Mouse (Mus musculus) Patski (cell line): Measurements from ENCODE around the gene Rtn4. TPM values are rescaled to one million over a fixed set of nuclear protein-coding genes. Genes with fewer than 3 reads are reported as not detected.
"Not testable (repeated sequence)": the region's sequence is repeated elsewhere in the genome, so short reads cannot be mapped to it uniquely, and the experiment has no call there.

Source experiments
- ATAC-seq: fragments of 100-300 bp; one replicate; pipeline ENCODE4 v1.8.0; 2021
- CTCF ChIA-PET: fragments of 350-600 bp; sonication (Branson Sonifier 250); formaldehyde crosslinking; loops from one replicate; lab custom pipeline; 2022; ENCODE audit warnings: inconsistent platforms; lab: Charles Lee
- POLR2A ChIA-PET: fragments of 350-600 bp; sonication (Branson Sonifier 250); formaldehyde crosslinking; loops from one replicate; lab custom pipeline; 2022; ENCODE audit warnings: antibody characterized with exemption, inconsistent platforms; lab: Charles Lee
- DNase-seq: peaks from one replicate; pipeline ENCODE4 v3.0.0-alpha.2; 2011; ENCODE audit warnings: low read depth, low spot score
- H3K27me3 ChIP-seq: fragments of 371-371 bp; one replicate; pipeline ENCODE4 v1.5.1; 2021
- CTCF ChIP-seq: fragments of 100-300 bp; IDR thresholded peaks from one replicate; pipeline ENCODE4 v1.5.1; 2021
- in situ Hi-C: fragments of 300-500 bp; cut with MboI; formaldehyde crosslinking; loops from 3 replicates; pipeline ENCODE4 v1.11.1; 2018; ENCODE audit warnings: low pct_unique_long_range_greater_than_20kb, mixed read lengths
- polyA plus RNA-seq: library from polyadenylated mRNA; unstranded; gene quantifications from one replicate; pipeline ENCODE4 v1.2.3, GENCODE M21; 2021

The Rtn4 gene
- polyA plus RNA-seq, result 580 TPM

DNA sequence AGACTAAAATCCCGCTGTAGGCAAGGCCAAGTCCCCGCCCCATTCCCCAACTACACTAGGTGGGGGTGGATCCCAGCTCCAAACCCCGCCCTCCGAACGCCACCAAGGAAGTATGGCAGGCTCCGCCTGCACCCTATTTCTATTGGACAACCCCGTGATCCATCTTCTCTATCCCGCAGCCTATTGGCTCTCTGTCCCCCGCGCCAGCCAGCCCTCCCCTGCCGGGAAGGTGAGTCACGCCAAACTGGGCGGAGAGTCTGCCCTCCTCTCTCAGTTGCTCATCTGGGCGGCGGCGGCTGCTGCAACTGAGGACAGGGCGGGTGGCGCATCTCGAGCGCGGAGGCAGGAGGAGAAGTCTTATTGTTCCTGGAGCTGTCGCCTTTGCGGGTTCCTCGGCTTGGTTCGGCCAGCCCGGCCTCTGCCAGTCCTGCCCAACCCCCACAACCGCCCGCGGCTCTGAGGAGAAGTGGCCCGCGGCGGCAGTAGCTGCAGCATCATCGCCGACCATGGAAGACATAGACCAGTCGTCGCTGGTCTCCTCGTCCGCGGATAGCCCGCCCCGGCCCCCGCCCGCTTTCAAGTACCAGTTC, at the start of gene Rtn4:
Gene Rtn4, plus strand, starts transcription at position 265 of the 590 bp plus-strand sequence.
- no peaks in the 10 kb centered on the region for H3K27me3 ChIP-seq
- DNase-seq (peak; percentile 88), ATAC-seq (peak; percentile 92)
- TF ChIP-seq CTCF, result no peak
- ChIA-PET POLR2A (interaction anchor here (1.1 to 1.6 kb wide), 3 partner anchors 29 to 145 kb away, joined by 4 read pairs; partner anchors contain the start of genes Clhc1 and Rps27a), CTCF (interaction anchor here (1.3 kb wide), 1 partner anchor 34 kb away, joined by 3 read pairs; no protein-coding TSS in a partner anchor)
- in situ Hi-C loops, result loop anchor here (5.0 to 10.0 kb wide), 2 partner anchors 118 to 145 kb away; partner anchors contain the start of genes Clhc1 and Rps27a

DNA sequence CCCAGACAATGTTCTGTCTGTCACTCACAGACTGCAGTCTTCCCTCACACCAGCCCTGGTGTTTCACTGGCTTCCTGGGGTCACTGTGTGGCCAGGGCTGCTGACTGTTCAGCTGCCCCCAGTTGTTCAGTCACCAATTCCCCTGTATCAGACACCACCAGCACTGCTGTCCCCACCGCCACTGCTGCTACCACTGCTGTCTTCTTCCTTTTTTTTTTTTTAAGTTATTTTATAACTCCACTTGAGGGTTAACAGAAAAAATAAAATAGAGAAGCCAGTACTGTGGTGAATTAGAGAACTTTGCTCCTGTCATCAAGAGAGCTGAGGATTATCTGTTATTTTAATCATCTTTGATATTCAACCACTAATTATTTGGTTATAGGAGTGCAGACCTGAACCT, 48.3 kb upstream of the Rtn4 start:
- TF ChIP-seq CTCF, result no peak
- DNase-seq (no peak), ATAC-seq (no peak)
- ChIA-PET CTCF (interaction anchor here (1.2 kb wide), 1 partner anchor 8 kb away, joined by 3 read pairs; no protein-coding TSS in a partner anchor), POLR2A (interaction anchor here (0.6 kb wide), 1 partner anchor 53 kb away, joined by 4 read pairs; no protein-coding TSS in a partner anchor)
- no peaks in the 10 kb centered on the region for H3K27me3 ChIP-seq
- in situ Hi-C loops, result no loop called here

DNA sequence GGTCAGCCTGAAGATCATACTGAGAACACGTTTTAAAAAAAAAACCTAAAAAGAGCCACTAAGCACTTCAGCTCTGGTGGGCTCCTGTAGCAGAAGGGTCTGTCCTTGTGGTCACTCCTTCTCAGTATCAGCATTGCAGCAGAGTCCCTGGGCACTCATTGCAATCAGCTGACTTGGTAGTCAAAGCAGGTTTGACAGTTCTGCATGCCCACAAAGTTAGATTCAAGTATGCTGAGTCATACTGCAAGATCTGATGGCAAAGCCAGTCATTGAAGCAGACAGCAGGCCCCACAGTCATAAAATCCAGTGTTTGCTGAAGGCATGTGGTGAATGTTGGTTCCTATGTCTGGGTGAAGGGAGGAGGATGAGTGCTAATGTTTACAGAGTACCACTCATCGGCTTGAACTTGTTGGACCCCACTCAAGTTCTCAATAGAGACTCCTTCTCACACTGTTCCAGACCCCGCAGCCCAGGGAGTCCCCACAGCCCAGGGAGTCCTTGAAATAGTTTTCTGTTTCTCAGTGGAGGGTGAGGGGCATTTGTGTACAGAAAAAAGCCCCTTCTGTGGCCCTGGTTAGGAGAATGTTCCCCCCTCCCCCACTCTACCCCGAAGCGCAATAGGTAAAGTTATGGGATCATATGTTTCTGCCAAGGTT, 47.2 kb upstream of the Rtn4 start:
- DNase-seq (peak; percentile 35), ATAC-seq (peak; percentile 91)
- ChIA-PET CTCF (no interaction called here), POLR2A (no interaction called here)
- TF ChIP-seq CTCF, result no peak
- in situ Hi-C loops, result no loop called here
- H3K27me3 ChIP-seq, result no peaks in the 10 kb centered on the region

DNA sequence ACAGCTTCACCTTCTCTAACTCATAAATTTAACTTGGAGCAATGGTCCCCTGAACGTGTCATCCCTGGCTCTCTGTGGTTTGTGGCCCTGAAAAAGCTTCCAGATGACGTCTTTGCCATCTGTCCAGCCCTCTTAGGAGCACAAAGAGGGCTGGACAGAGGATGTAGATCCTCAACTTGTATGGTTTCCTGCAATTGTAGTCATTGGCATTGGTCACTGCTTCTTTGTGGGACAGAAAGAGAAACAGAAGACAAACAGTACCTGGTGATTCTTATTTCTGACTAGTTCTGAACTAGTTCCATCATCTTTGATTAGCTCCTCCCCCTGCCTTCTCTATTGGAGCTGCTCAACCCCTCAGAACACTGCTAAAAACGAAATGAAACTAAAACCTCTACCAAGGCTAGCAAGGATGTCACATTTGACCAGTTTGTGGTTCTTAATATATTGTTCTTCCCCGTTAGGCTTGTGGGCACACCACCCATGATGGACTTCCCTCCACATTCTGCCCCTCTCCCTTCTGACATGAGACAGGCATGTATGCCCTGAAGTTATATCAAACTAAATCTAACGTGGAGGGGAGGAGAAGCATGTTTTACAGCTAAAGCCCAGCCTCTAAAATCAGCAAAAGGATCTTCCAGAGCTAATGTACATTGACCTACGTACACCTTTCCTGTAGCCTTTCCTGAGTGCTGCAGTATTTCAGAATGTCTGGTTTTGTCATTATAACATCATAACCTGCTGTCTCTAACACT, 45.0 kb upstream of the Rtn4 start:
- in situ Hi-C loops, result no loop called here
- TF ChIP-seq CTCF, result no peak
- DNase-seq (no peak), ATAC-seq (no peak)
- H3K27me3 ChIP-seq, result no peaks in the 10 kb centered on the region
- ChIA-PET CTCF (interaction anchor here (1.0 to 1.5 kb wide), 3 partner anchors 17 to 41 kb away, joined by 3 to 4 read pairs (median 3); no protein-coding TSS in a partner anchor), POLR2A (interaction anchor here (0.6 to 1.1 kb wide), 3 partner anchors 9 to 15 kb away, joined by 3 to 4 read pairs (median 3); no protein-coding TSS in a partner anchor)

DNA sequence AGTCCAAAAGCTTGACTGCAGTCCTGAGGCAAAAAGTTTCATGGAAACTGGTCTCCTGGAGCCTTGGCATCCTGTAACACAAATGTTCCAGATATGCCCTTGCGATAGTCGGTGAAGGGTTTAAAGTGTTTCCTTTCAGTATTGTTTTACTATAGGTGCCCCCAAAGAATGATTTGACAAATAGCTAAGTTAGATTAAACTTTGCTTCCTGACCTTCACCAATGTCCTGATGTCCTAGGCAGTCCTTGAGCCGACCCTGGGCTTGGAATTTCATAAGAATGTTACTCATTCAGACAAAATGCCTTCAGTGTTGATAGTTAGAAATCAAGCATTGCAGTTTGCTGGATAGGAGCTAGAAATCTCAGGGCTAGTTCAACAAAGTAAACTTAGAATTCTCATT, 37.4 kb upstream of the Rtn4 start:
- POLR2A ChIA-PET, result interaction anchor here (0.6 to 1.0 kb wide), 2 partner anchors 105 to 112 kb away, joined by 3 to 4 read pairs; no protein-coding TSS in a partner anchor
- DNase-seq, ATAC-seq, in situ Hi-C loops, H3K27me3 ChIP-seq, CTCF ChIA-PET: not testable (repeated sequence)

DNA sequence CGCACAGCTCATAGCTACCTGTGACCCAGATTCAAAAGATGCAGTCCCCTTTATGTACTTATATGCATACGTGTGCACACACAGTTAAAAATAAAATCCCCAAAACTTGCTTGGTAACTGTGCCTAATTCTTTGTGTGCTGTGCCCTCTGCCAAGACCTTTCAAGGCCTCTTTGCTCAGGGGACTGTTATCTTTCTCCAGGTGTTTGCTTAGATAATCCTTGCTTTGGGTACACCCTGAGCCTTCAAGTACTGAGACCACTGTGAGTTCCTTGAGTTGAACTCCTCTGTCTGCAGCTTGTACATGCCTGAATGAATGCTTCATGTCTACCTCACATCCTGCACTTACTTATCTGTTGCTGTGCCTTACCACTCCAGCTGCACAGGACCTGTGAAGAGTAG, 32.0 kb upstream of the Rtn4 start:
- no peaks in the 10 kb centered on the region for H3K27me3 ChIP-seq
- no peak for ATAC-seq
- ChIA-PET CTCF (interaction anchor here (0.9 to 1.4 kb wide), 2 partner anchors 18 to 24 kb away, joined by 3 read pairs; no protein-coding TSS in a partner anchor), POLR2A (interaction anchor here (0.7 kb wide), 1 partner anchor 10 kb away, joined by 4 read pairs; no protein-coding TSS in a partner anchor)
- in situ Hi-C loops, result no loop called here
- no peak for DNase-seq
- no peak for TF ChIP-seq CTCF

DNA sequence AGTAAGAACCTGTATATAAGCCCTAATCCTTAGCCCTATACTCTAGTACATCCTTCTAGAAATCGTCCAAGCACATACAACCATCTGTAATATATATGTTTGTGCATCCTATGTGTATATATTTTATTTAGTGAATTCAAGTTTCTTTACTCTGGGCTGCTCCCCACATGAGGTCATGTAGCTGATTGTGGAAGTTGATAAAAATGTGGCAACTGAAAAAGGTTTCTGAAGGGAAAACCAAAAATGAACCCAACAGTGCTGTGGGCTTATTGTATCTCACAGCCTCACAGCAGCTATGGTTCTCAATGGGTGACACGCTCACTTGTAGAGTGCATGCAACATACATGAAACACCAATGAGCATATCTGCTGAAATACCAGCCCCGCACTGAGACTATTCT, 25.1 kb upstream of the Rtn4 start:
- H3K27me3 ChIP-seq, result no peaks in the 10 kb centered on the region
- TF ChIP-seq CTCF, result no peak
- ChIA-PET POLR2A (no interaction called here), CTCF (interaction anchor here (1.3 kb wide), 1 partner anchor 17 kb away, joined by 3 read pairs; no protein-coding TSS in a partner anchor)
- in situ Hi-C loops, result no loop called here
- ATAC-seq (no peak), DNase-seq (no peak)

DNA sequence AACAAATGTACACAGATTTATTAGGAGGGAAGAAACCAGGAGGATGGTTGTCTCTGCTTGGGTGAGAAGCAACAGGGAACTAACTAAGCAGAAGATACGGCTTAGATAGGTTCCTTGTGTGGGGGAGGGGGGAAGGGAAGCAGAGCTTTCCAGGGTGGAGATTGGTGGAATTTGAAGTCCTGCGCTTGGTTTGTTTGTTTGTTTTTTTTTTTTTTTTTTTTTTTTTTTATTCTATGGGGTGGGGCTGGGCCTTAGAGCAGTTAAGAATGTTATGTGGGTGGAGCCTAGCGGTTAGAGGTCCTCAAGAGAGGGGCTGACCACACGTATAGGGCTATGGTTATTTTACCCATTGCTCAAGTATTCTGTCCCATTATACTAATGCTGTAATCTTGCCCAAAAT, 23.0 kb upstream of the Rtn4 start:
- no peak for ATAC-seq
- ChIA-PET CTCF (no interaction called here), POLR2A (no interaction called here)
- no peaks in the 10 kb centered on the region for H3K27me3 ChIP-seq
- no peak for DNase-seq
- TF ChIP-seq CTCF, result no peak
- in situ Hi-C loops, result no loop called here

DNA sequence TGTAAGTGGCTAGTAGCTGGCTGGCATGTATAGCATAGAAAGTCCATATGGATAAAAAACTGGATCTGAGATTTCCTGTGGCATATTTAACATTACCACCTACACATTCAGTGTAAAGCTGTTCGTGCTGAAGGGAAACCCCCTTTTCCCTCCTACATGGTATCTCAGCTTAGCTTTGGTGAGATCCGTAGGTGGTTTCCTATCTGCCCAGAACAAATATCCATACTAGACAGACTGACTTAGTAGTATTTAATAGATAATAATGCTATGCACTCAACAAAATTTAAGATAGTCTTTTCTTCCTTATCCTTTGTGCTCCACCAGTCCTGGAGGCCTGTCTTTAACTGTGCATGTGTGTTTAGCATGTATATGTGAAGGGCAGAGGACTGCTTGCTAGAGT, 19.4 kb upstream of the Rtn4 start:
- ChIA-PET POLR2A (no interaction called here), CTCF (interaction anchor here (1.5 kb wide), 1 partner anchor 12 kb away, joined by 3 read pairs; no protein-coding TSS in a partner anchor)
- DNase-seq (no peak), ATAC-seq (no peak)
- H3K27me3 ChIP-seq, result no peaks in the 10 kb centered on the region
- no peak for TF ChIP-seq CTCF
- in situ Hi-C loops, result no loop called here

DNA sequence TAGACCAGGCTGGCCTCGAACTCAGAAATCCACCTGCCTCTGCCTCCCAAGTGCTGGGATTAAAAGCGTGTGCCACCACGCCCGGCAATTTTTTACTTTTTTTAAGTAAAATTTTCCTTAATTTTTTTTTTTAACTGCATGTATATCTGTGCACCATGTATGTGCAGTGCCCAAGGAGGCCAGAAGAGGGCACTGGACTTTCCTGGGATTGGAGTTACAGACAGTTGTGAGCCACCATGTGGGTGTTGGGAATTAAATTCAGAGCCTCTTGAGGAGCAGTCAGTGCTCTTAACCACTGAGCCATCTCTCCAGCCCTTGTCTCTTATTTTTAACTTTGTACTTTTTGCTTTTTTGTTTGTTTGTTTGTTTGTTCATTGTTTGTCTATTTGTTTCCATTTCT, 16.0 kb upstream of the Rtn4 start:
- no peaks in the 10 kb centered on the region for H3K27me3 ChIP-seq
- no peak for ATAC-seq
- in situ Hi-C loops, result no loop called here
- POLR2A ChIA-PET, result no interaction called here
- CTCF ChIA-PET, result no interaction called here
- TF ChIP-seq CTCF, result peak; percentile 47
- no peak for DNase-seq
